Mouse (Mus musculus) lung, embryonic 16.5 days (tissue): ENCODE measurements at regions not wholly inside any gene's neighbourhood (a gene's known extent, or its start where the extent isn't known, plus 50 kb on each side); places are given as distances from the start of the nearest gene placed in this dataset.

ENCODE experiments used
- ATAC-seq: fragments of 200-750 bp; cut with Nextera tagmentation; 2 replicates; pipeline ENCODE4 v1.8.0; 2017; ENCODE audit warnings: low read depth, mild to moderate bottlenecking, moderate library complexity
- H3K27ac ChIP-seq: fragments of 300-500 bp; sonication (generic); 2 replicates; pipeline ENCODE4 v1.5.1; 2014; ENCODE audit warnings: mild to moderate bottlenecking, control low read depth, low read length
- H3K27me3 ChIP-seq: fragments of 300-500 bp; sonication (generic); 2 replicates; pipeline ENCODE4 v1.6.1; 2014; ENCODE audit warnings: low read depth, low read length, mixed read lengths; ENCODE audit not compliant: control insufficient read depth, insufficient read depth
- H3K36me3 ChIP-seq: fragments of 300-500 bp; sonication (generic); 2 replicates; pipeline ENCODE4 v1.6.1; 2014; ENCODE audit warnings: low read length; ENCODE audit not compliant: control insufficient read depth, insufficient read depth
- H3K4me1 ChIP-seq: fragments of 300-500 bp; sonication (generic); replicated peaks from 2 replicates; pipeline ENCODE4 v1.6.1; 2014; ENCODE audit warnings: low read length, mixed read lengths; ENCODE audit not compliant: control insufficient read depth, insufficient read depth
- H3K4me2 ChIP-seq: fragments of 300-500 bp; sonication (generic); 2 replicates; pipeline ENCODE4 v1.6.1; 2014; ENCODE audit warnings: low read depth, low read length, control low read depth
- H3K4me3 ChIP-seq: fragments of 300-500 bp; sonication (generic); 2 replicates; pipeline ENCODE4 v1.5.1; 2014; ENCODE audit warnings: mild to moderate bottlenecking, low read length, control low read depth
- H3K9ac ChIP-seq: fragments of 300-500 bp; sonication (generic); 2 replicates; pipeline ENCODE4 v1.6.1; 2014; ENCODE audit warnings: low read length, control low read depth
- H3K9me3 ChIP-seq: fragments of 300-500 bp; sonication (generic); 2 replicates; pipeline ENCODE4 v1.6.1; 2016; ENCODE audit warnings: low read length; ENCODE audit not compliant: control insufficient read depth
- WGBS: fragments of 180-500 bp; shearing (Covaris S2); extraction: QIAGEN DNeasy Blood & Tissue Kit; methylation state at CpG from one replicate; pipeline ENCODE4 v1.1.7; 2014; 5-methylcytosine and 5-hydroxymethylcytosine counted together

DNA sequence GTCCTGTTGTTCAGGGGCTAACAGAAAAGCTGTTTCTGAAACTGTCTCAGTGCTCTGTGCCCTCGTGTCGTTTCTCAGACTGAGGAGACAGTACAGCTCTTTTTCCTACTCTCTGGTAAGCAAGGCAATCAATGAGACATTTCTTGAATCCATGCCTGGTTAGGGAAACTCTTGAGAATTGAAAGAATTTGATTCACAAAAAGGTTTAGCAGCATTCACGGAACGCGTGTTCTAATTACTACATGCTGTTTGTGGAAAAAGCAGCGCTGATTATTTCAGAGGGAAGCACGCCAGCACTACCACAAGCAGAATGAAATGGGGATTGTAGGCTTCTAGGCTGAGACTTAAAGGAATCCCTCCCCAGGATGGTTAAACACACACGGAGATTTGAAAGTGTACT is 112.5 kb upstream of the Adgrl2 start:
- no peak overlapping the region for H3K4me3 ChIP-seq
- no peak overlapping the region for H3K9ac ChIP-seq
- 72% methylated on average over 8 of the region's 8 CpGs for WGBS
- no peak for ATAC-seq
- no peaks in the 10 kb centered on the region for H3K9me3 ChIP-seq
- H3K36me3 ChIP-seq: no peaks in the 10 kb centered on the region
- H3K4me2 ChIP-seq: no peak overlapping the region
- no peaks in the 10 kb centered on the region for H3K27me3 ChIP-seq
- H3K4me1 ChIP-seq: peaks cover 7% of the 10 kb centered on the region; the same call in 1 of the 2 replicates
- H3K27ac ChIP-seq: no peak overlapping the region

DNA sequence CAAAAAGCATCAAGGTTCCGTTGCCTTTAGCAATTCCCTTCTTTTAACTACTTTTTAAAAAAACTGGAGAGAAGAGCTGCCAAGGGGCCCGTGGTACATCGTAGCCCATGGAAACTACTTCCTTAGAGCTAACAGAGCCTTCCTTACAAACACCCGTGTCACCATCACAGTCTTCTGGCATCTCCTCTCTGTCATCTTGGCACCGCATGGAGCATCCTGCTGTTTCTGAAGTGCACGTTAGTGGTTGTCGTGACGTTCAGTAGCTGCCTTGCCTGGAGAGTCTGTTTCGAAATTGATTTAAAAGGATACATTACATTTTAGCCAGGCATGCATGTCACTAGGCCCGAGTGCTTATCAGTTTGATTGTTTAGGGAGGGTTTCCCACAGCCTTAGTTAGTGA is 111.4 kb upstream of the Adgrl2 start:
- no peak overlapping the region for H3K4me2 ChIP-seq
- H3K36me3 ChIP-seq: no peaks in the 10 kb centered on the region
- H3K27ac ChIP-seq: no peak overlapping the region
- no peak overlapping the region for H3K4me3 ChIP-seq
- no peak for ATAC-seq
- peaks cover 7% of the 10 kb centered on the region; the same call in 1 of the 2 replicates for H3K4me1 ChIP-seq
- no peaks in the 10 kb centered on the region for H3K9me3 ChIP-seq
- no peak overlapping the region for H3K9ac ChIP-seq
- no peaks in the 10 kb centered on the region for H3K27me3 ChIP-seq
- WGBS: 60% methylated on average over 10 of the region's 10 CpGs

GRCm38 (mm10) chr3:149098764-149099163 is 108.4 kb upstream of the Adgrl2 start:
- Histone ChIP-seq H3K4me2 (no peak overlapping the region), H3K27me3 (no peaks in the 10 kb centered on the region), H3K4me1 (peaks cover 7% of the 10 kb centered on the region; the same call in 1 of the 2 replicates), H3K9me3 (no peaks in the 10 kb centered on the region), H3K27ac (no peak overlapping the region), H3K9ac (no peak overlapping the region), H3K36me3 (no peaks in the 10 kb centered on the region), H3K4me3 (no peak overlapping the region)
- no peak for ATAC-seq
- WGBS: 38% methylated on average over 4 of the region's 4 CpGs

DNA sequence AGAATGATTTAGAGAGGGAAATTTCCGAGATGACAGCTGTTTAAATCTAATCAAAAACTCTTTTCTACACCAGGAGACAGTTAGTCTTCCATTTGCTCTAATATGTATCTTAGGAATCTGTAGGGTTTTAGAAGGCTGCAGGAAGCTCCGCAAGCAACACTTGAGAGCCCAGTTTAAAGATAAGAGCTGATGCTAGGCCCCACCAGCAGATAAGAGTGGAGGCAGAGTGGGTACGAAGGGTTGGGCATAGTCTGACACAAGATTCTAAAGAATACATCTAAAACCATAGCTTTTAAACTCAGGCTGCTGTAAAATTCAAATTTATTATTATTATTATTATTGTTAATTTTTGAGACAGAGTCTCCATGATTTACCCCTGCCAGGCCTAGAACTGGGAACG is 106.7 kb upstream of the Adgrl2 start:
- no peak overlapping the region for H3K4me3 ChIP-seq
- peaks cover 9% of the 10 kb centered on the region for H3K4me1 ChIP-seq
- H3K27ac ChIP-seq: no peak overlapping the region
- H3K4me2 ChIP-seq: no peak overlapping the region
- 53% methylated on average over 4 of the region's 4 CpGs for WGBS
- no peaks in the 10 kb centered on the region for H3K27me3 ChIP-seq
- H3K36me3 ChIP-seq: no peaks in the 10 kb centered on the region
- H3K9ac ChIP-seq: no peak overlapping the region
- H3K9me3 ChIP-seq: no peaks in the 10 kb centered on the region
- no peak for ATAC-seq

DNA sequence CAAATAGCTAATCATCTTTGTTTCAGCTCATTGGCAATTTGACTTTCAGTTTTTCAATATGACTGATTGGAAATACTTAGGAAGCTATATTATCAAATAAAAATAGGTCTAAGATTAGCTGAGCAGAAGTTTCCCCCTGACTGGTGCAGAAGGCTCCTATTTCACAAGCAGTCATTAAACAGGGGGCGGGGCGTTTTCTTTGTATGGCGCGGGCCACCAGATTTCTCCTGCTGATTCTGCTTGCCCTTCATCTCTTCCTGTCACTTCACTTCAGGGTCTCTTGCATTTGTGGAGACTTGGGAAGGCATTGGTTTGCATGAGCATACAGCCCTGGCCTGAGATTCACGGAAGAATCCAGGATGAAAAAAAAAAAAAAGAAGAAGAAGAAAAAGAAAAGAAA is 102.3 kb upstream of the Adgrl2 start:
- 19% methylated on average over 5 of the region's 5 CpGs for WGBS
- Histone ChIP-seq H3K27me3 (no peaks in the 10 kb centered on the region), H3K9ac (no peak overlapping the region), H3K4me2 (peak overlapping the region; percentile 41; the same call in 1 of the 2 replicates), H3K36me3 (no peaks in the 10 kb centered on the region), H3K4me3 (no peak overlapping the region), H3K27ac (no peak overlapping the region), H3K9me3 (no peaks in the 10 kb centered on the region), H3K4me1 (peaks cover 15% of the 10 kb centered on the region)
- no peak for ATAC-seq

- no peak overlapping the region for H3K27ac ChIP-seq
- H3K9ac ChIP-seq: no peak overlapping the region
- H3K27me3 ChIP-seq: no peaks in the 10 kb centered on the region
- H3K4me2 ChIP-seq: no peak overlapping the region
- no peaks in the 10 kb centered on the region for H3K9me3 ChIP-seq
- no peak for ATAC-seq
- no peak overlapping the region for H3K4me3 ChIP-seq
- 77% methylated on average over 5 of the region's 5 CpGs for WGBS
- peaks cover 29% of the 10 kb centered on the region for H3K4me1 ChIP-seq
- no peaks in the 10 kb centered on the region for H3K36me3 ChIP-seq
Measured at GRCm38 (mm10) chr3:149090103-149090502, 99.7 kb upstream of the Adgrl2 start.

GRCm38 (mm10) chr3:149088621-149089128 is 98.3 kb upstream of the Adgrl2 start:
- no peaks in the 10 kb centered on the region for H3K9me3 ChIP-seq
- ATAC-seq: peak; percentile 60
- peak overlapping the region; percentile 3; the same call in 1 of the 2 replicates for H3K27ac ChIP-seq

GRCm38 (mm10) chr3:149087488-149087887 is 97.1 kb upstream of the Adgrl2 start:
- Histone ChIP-seq H3K9ac (no peak overlapping the region), H3K9me3 (no peaks in the 10 kb centered on the region), H3K4me1 (peaks cover 42% of the 10 kb centered on the region), H3K4me3 (no peak overlapping the region), H3K4me2 (peak overlapping the region; percentile 10; the same call in 1 of the 2 replicates), H3K36me3 (no peaks in the 10 kb centered on the region), H3K27ac (no peak overlapping the region), H3K27me3 (no peaks in the 10 kb centered on the region)
- 34% methylated on average over 8 of the region's 8 CpGs for WGBS
- peak; percentile 20; the same call in 1 of the 2 replicates for ATAC-seq

More at GRCm38 (mm10) chr3:149088621-149089128, 98.3 kb upstream of the Adgrl2 start:
- H3K4me3 ChIP-seq: peak overlapping the region; percentile 35
- peak overlapping the region; percentile 61 for H3K9ac ChIP-seq
- H3K4me1 ChIP-seq: peaks cover 40% of the 10 kb centered on the region
- no peaks in the 10 kb centered on the region for H3K27me3 ChIP-seq
- WGBS: 12% methylated on average over 16 of the region's 16 CpGs
- peak overlapping the region; percentile 61 for H3K4me2 ChIP-seq
- H3K36me3 ChIP-seq: no peaks in the 10 kb centered on the region

GRCm38 (mm10) chr3:149086704-149087103 is 96.3 kb upstream of the Adgrl2 start:
- Histone ChIP-seq H3K4me1 (peaks cover 42% of the 10 kb centered on the region), H3K27ac (no peak overlapping the region)

GRCm38 (mm10) chr3:149086086-149086485 is 95.7 kb upstream of the Adgrl2 start:
- Histone ChIP-seq H3K4me1 (peaks cover 42% of the 10 kb centered on the region), H3K4me2 (no peak overlapping the region), H3K9ac (no peak overlapping the region), H3K4me3 (no peak overlapping the region), H3K27me3 (no peaks in the 10 kb centered on the region), H3K9me3 (no peaks in the 10 kb centered on the region), H3K27ac (peak overlapping the region; percentile 41), H3K36me3 (no peaks in the 10 kb centered on the region)
- ATAC-seq: no peak
- 60% methylated on average over 3 of the region's 3 CpGs for WGBS

More at GRCm38 (mm10) chr3:149086704-149087103, 96.3 kb upstream of the Adgrl2 start:
- ATAC-seq: no peak
- no peaks in the 10 kb centered on the region for H3K9me3 ChIP-seq
- WGBS: 25% methylated on average over 5 of the region's 5 CpGs
- no peaks in the 10 kb centered on the region for H3K36me3 ChIP-seq
- H3K27me3 ChIP-seq: no peaks in the 10 kb centered on the region
- H3K4me2 ChIP-seq: no peak overlapping the region
- no peak overlapping the region for H3K4me3 ChIP-seq
- H3K9ac ChIP-seq: no peak overlapping the region
